Mouse (Mus musculus): ENCODE results near the gene Usp44. TPM values are rescaled to one million over a fixed set of nuclear protein-coding genes. Genes with fewer than 3 reads are reported as not detected.

Usp44 gene
- total RNA-seq, 1 experiment from 2014 or later, result not detected

DNA sequence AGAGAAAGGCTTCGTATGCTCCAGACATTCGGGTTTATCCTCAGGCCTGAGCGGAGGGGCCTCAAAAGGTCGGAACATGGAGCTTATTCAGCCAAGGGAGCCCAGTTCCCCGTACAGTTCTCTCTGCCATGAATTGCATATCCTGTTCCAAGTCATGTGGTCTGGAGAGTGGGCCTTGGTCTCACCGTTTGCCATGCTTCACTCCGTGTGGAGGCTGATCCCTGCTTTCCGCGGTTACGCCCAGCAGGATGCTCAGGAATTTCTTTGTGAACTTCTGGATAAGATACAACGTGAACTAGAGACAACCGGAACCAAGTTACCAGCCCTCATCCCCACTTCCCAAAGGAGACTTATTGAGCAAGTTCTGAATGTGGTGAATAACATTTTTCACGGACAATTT lies 15.4 kb downstream of the Usp44 start:
- DNase-seq, result no peak

DNA sequence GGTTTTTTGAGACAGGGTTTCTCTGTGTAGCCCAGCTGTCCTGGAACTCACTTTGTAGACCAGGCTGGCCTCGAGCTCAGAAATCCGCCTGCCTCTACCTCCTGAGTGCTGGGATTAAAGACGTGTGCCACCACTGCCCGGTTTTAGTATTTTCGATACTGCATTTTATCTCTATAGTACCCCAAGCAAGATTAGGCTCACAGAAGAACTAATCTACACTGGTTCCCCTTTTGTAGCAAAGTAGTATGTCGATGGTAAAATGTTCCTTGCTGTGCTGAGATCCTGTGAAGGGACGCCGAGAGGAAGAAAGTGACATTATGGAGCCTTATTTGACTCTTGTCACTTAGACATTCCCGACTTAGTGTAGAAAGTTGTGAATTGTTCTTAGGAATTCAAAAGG lies 23.8 kb downstream of the Usp44 start:
- DNase-seq, result no peak

DNA sequence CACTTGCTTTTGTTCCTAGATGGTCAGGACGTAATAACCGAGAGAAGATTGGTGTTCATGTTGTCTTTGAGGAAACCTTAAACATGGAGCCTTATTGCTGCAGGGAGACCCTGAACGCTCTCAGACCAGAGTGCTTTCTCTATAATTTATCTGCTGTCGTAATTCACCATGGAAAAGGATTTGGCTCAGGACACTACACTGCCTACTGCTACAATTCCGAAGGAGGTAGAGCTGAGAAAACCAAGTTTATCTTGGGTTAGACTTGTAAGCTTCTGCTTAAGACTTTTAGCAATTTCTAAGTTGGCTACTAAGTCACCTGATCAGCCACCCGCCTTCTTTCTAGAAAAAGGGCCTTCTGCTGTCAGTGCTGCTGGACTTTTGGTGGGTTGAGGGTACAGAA lies 24.7 kb downstream of the Usp44 start:
- no peak for DNase-seq

DNA sequence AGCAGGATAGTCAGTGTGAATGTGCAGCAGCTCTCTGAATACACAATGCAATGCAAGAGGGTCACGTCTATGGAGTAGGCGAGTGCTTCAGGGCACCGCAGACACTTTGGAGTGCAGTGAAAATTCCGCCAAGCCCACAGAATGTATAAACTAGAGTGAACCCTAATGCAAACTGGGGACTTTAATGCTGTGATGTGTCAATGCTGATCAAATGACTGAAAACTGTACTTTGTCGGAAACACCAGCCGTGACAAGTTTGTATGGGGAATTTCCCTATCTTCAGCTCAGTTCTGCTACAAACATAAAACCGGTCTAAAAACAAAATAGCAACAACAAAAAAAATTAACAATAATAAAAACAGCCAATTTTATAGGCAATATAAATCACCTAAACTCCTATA lies 37.0 kb downstream of the Usp44 start:
- DNase-seq, result no peak

DNA sequence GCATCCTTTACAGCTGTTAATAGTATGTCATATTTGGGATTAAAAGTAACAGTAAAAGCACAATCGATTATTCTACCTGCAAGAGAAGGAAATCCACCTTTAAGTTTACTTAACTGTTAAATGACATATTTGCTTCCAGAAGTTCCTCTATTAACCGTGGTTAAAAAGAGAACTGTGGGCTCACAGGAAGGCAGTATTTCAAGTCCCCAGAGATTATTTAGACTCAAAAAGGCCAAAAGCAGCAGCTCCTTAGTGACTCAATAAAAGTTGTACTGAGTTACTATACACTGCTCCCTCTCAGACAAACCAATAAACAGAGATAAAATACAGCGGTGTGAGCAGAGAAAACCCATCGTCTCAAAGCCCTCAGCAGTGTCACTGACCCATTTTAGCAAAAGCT lies 37.5 kb downstream of the Usp44 start:
- no peak for DNase-seq

DNA sequence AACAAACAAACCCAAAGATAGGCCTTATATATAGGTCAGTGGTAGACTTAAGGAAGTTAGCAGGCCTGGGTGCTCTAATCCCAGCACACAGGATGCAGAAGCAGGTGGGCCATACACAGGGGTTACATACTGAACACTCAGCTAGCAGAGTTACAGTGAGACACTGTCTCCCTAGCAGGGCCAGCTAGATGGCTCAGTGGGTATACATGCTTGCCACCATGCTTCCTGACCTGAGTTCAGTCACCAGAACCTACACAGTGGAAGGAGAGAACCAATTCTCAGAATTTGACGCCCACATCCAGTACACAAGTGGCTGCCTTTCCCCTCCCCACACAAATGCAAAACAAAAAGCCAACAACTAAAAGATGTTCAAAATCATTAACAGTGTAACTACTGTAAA lies 45.4 kb downstream of the Usp44 start:
- no peak for DNase-seq

DNA sequence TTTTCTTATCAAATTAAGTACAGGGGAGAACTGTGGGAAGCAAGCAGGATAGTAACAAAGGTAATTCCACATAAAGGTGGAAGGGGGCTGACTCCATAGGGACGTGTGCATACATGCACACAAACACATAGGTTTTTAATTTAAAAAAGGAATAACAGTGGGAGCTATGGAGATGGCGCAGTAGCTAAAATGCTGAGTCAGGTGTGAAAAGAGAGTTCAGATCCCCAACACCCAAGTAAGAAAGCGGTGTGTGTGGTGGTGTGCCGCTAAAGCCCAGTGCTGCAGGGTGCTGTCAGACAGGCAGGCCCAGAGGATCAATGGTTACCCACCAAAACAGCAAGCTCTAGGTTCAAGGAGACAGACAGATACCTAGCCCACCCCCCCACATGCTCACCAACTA lies 47.4 kb downstream of the Usp44 start:
- DNase-seq, result no peak

DNA sequence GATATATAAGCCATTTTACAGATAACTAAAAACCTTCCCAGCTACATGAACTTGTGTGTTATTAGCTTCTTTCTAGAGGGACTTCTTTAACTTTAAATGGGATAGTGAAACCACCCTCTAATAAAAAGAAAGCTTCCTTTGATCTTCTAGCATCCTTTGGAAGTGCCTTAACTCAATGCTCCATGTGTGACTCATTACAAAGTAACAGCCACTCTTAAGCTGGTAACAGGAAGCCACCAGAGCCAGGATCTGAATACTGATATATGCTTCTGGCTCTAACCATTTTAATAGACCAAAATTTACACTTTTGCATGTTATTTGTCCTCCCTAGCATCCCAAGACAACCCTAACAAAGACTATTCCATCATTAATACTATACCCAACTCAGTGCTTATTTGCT lies 50.6 kb downstream of the Usp44 start:
- DNase-seq, result no peak

DNA sequence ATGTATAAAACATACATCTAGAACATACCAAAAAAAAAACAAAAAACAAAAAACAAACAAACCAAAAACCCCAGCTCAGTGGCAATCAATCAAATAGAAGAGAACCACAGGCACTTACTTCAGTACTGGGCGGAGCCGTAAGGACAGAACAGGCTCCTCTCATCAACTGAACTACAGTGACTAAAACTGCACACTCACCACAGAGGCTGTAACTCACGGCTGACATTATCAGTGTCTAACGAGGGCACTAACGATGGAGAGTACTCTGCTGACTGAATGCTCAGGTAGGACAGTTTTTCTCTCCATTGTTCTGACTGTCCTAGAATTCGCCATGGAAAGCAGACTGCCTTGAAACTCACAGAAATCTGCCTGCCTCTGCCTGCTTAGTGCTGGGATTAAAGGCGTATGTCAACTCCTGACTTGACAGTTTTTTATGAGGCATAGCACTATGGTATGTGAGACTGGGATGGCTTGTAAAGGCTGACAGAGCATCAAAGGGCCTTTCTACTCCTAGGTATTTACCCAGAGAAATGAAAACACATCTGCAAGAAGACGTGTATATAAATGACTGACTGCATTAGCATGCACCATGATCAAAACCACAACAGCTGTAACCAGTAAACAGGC lies 51.5 kb downstream of the Usp44 start:
- no peak for DNase-seq

DNA sequence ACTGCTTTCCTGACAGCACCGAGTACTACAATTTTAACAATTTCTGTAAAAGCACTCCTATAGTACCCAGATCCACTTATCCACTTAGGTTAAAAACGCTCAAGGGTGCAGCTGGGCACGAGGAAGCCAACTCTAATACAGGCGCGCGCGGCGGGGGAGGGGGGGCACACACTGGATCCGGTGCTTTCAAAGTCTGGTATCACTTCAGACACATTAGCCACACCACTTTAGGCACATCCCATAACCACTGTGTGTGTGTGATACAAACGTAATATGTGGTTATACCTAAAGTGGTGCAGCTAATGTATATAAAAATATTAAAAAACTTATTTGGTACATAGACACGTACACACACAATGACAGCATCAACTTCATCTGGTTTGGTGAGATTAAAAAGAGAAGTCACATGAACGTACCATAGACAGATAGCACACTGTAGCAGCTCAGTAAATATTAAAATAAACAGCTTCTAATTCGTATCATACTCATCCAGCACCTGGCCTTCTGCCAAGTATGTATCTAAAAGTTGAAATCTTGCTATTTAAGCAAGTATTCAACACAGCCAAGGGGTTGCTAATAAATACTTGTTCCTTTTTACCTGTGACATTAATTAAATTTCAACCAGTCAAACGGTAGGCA lies 54.6 kb downstream of the Usp44 start:
- DNase-seq, result no peak

DNA sequence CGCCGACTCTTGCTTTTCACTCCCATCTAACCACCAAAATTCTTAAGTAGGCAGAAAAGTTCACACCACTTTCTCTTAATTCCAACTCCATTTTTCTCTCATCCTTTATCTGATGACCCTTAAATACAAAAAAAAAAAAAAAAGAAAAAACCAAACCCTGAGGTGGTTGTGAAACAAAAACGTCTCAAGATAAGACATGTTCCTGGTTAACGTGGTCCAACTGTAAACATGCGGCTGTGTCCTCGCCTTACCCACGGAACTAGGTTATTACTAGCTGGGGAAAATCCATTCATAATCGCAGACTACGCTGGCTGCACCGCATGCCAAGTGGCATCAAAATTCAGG lies 57.2 kb downstream of the Usp44 start:
- DNase-seq, result no peak

DNA sequence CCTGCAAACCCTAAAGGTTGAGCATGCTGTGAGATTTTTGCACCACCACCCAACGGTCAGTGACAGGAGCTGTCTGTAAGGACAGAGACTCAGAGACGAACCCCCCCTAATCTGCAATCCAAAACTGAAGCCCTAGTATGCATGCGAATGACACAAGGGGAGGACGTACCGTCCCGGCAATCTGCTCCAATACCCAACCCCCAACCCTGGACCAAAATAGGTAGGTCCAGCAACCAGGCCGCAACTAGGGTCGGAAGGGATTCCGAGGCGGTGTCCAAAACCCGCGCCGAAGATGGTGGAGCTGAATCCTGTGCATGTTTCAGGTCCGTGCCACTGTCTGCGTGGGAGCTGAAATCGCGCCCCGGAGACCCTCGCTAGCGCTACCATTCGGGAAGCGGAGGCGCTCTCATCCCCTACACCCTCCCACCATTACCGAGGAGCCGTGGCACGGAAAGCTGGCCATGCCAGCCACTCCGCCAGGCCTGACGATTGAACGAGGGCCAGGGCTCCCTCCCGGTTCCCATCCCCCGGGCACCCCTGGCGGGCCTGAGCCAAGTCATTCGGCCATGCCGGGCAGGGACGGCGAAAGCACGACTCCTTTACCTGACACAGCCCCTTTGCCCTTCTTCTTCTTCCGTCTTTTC lies 57.7 kb downstream of the Usp44 start:
- DNase-seq, result peak; percentile 64

DNA sequence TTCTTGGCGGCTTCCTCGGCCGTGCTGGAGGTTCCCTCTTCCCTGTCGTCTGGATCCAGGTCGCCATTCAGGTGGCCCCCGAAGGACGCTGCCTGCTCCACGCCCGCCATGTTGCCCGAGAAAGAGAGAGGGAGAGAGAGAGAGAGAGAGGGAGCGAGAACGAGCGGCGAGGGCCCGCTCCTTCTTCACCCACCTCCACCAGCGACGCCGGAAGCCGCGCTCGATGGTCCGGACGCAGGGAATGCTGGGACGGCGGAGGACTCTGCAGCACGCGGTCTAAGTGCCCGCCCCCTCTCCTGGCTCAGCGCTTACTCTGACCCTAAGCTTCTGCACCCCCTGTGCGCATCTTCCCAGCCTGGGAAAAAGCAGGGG lies 58.2 kb downstream of the Usp44 start:
- peak; percentile 96 for DNase-seq

DNA sequence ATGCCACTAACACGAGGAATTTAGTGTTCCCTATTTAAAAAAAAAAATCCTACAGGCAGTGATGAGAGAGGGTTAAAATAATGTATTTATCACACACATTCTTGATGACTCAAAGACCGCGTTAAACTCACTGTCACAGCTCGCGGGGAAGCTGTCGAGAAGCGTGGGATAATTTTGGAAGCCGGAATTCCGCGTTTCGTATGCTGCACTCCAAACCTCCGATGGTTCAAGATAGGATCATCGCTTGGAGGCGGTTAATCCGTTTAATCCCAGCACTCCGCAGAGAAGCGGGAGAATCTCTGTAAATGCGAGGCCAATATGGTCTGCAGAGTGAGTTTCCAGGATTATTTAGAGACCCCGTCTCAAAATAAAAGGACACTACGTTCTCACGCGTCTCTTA lies 58.6 kb downstream of the Usp44 start:
- no peak for DNase-seq

DNA sequence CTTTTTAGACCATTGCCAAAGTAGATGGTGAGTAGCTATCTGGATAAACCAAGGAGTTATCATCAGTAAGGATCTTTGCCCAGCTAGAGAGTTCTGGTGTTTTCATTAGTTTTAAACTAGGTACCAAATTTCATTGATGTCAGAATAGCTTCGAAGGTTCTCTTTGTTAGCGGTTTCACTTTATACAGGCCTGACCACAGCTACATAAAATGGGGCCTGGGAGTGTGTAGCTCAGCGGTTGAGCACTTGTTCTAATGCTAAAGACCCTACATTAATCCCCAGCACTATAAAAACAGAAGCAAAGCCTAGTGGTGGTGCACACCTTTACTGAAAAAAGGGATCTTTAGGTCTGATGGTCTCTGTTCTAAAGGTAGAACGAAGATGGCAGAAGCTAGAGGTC lies 59.2 kb downstream of the Usp44 start:
- DNase-seq, result no peak

DNA sequence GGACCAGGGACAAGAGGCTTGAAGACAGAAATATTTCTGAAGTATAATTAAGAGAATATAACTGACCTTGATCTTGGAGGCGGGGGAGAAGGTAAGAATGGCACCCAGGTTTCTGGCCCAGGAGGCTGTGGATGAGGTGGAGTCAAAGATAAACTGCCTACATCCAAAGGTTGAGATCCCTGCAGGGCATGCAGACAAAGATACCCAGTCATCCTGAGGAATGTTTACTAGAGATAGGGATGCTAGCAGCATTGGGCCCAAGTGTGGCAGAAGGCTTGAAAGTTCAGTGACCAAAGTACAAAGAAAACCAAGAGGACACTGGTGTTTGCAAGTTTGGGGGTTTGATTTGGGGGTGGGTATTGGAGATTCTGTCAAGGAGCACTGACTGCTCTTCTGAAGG lies 59.7 kb downstream of the Usp44 start:
- no peak for DNase-seq

DNA sequence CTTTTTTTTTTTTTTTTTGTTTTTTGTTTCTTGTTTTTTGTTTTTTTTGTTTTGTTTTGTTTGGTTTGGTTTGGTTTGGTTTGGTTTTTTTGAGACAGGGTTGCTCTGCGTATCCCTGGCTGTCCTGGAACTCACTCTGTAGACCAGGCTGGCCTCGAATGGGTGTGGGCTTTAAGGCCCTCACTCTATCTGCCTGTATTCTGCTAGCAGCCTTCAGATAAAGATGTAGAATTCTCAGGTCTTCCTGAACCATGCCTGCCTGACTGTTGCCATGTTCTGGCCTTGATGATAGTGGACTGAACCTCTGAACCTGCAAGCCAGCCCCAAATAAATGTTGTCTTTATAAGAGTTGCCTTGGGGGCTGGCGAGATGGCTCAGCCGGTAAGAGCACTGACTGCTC lies 61.2 kb downstream of the Usp44 start:
- no peak for DNase-seq

DNA sequence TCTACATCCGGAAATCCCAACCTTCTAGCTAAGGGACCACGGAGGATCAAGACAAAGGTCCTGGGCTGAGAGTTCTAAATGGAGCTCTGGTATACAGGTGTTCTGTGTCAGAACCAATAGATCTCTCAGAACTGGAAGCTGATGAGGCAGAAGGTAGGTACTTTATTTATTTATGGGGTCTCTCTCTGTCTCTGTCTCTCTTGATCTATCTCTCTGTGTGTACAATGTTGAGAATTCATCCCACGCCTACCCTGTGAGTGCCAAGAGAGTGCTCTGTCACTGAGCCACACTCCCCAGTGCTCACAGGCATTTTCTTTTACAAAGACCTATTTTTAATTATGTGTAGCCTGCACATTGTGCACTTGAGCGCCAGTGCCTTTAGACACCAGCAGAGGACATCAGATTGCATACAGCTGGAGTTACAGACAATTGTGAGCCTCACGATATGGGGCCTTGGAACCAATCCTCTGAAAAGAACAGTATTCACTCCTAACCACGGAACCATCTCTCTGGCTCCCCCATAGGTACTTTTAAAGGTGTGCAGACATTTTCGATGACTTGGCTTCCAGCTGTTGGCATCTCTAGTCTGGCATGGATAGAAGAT lies 65.8 kb downstream of the Usp44 start, which contains the start of gene Metap2:
Gene Metap2 (minus strand): TSS at position 51 of the 604 bp plus-strand sequence.
- DNase-seq, result no peak

DNA sequence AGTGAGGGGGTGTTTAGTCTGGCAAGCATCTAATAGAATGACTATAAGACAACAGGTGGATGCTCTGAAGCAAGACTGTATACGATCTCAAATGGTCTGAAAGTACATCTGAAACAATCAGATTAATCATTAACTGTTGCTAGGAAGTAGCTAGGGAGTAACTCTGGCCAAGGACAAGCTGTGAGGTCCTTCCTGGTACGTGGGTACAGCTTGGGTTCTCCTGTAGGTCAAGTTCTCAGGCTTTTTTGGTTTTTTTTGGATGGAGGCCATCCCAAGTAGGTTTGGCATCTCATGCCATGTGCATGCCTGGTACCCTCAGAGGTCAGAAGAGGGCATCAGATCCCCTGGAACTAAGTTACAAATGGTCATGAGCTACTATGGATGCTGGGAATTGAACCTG lies 67.9 kb downstream of the Usp44 start:
- DNase-seq, result no peak

DNA sequence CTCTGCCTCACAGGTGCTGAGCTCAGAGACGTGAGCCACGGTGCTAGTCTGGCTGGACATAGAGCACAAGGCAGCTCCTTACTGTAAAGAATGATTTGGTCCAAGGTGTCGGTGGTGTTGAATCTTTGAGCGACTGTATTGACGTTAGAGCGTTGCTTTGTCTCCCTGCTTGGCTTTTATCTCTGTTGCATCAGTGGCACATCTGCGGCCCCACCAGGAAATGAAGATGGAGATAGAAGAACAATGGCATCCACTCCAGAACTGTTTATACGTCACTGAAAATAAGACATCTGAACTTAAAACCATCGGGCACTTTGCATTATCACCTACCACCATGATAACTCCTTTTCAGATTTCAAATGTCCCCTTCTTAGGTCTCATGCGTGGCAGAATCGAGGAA lies 68.6 kb downstream of the Usp44 start:
- DNase-seq, result no peak

DNA sequence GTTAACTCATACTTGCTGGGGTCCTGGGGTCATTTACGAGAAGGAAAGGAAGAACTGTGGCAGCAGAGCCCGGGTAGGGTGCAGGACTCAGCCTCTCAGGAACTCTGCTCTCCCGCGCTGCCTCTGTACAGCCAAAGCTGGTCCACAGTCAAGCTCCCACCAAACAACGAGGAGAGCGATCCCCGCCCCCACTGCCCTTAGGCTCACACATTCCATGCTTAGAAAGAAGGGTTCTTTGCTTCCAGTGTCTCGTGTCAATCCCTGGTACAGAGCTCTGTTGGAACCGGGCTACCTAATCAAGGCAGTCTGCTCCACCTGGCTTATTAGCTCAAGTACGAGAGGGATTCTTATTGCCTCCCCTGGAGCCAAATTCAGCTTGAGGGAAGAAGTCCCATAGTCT lies 76.0 kb downstream of the Usp44 start:
- DNase-seq, result no peak

Data from adrenal gland, postnatal 14 days (tissue).